Mouse (Mus musculus) hematopoietic multipotent progenitor cell, adult 10-12 weeks (in vitro differentiated cells): ENCODE results near the gene Gm21973. TPM values are rescaled to one million over a fixed set of nuclear protein-coding genes. Genes with fewer than 3 reads are reported as not detected.

Experiments used
- polyA plus RNA-seq: library from polyadenylated mRNA; stranded (reverse); fragments of >175 nt; gene quantifications from 2 replicates; pipeline ENCODE4 v1.2.3, GENCODE M21; 2012; ENCODE audit warnings: low replicate concordance

Gm21973 gene
- polyA plus RNA-seq = not detected in 2 replicates

DNA sequence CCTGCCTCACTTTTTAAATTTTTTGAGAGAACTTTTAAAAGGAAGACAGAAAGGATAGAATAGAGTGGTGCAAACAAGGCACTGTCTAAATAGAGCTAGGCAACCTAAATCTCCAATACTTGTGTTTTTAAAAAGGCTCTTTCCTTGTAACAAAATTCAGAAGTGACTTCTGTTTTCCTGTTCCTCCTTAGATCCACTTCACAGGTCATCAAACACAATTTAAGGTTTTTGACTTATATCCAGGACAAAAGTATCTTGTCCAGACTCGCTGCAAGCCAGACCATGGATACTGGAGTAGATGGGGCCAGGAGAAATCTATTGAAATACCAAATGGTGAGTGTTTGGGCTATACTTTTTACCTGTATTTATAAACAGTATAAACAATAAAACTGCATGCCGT is at the start of gene Gm21973:
Gm21973 (plus strand) TSS at position 301 of the 400 bp plus-strand sequence.

DNA sequence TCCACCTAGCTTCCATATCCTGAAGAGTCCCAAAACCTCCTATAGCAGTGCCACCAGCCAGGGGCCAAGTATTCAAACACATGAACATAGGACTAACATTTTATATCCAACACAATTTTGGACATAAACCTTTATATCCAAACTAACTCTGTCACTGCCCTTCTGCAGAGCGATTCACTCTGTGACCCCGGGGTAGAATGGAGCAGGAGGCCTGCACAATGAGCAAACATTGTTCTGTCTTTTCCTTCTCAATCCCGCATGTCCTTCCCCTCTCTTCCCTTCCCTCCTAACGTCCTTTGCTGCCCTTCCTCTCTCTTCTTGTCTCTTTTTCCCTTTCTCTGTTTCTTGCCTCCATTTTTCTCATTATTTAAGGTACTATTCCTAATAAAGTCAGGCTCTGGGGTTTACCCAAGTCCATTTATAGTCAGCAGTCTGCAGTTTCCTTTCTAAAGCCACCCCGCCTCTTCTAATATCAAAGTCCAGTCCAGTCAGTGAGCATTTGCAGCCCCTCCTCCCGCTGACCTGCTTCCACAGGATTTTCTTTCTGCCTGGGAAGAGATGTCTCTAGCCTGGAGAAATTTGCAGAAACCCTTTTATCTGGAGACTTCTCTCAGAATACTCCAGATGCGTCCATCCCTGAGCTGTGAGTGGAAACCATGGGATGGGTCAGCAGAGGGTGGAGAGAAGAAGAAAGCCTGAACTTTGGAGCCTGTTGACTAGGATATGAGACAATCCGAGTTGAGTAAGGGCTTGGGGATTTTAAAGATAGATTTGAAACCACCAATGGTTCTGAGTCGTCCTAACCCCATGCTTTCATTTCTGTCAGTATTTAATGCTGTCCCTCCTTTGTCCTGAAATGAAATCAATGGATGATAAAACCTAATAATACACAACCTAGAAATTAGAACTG is 33.1 kb downstream of the Gm21973 start, which contains the start of gene Agxt2:
Agxt2 (plus strand) TSS at position 494 of the 910 bp plus-strand sequence.

Other genes with a start within 250 kb of the Gm21973 start
- gene Prlr, start 148.1 kb upstream of the Gm21973 start, polyA plus RNA-seq = 0.07 and 0.11 TPM in 2 replicates
- not detected in 2 replicates for gene Agxt2, start 33.2 kb downstream of the Gm21973 start, polyA plus RNA-seq
- gene Dnajc21, start 145.1 kb downstream of the Gm21973 start, polyA plus RNA-seq = 6.6 and 9.1 TPM in 2 replicates
- 14.6 and 23.0 TPM in 2 replicates for gene Brix1, start 160.6 kb downstream of the Gm21973 start, polyA plus RNA-seq
- 7.8 and 13.8 TPM in 2 replicates for gene Rad1, start 160.6 kb downstream of the Gm21973 start, polyA plus RNA-seq
- gene Ttc23l, start 233.3 kb downstream of the Gm21973 start, polyA plus RNA-seq = not detected in 2 replicates